Mouse (Mus musculus): ENCODE measurements at regions not wholly inside any gene's neighbourhood (a gene's known extent, or its start where the extent isn't known, plus 50 kb on each side); places are given as distances from the start of the nearest gene placed in this dataset.

- TF ChIP-seq CTCF (IDR thresholded peaks at IDR 0.05) (no peak), EP300 (IDR thresholded peaks at IDR 0.05; ENCODE audit: insufficient read depth, low read depth, low read length) (no peak)
These were observed 111.0 kb upstream of the Tdrd3 start for GRCm38 (mm10) chr14:87305481-87305880.

Data from heart, adult 2 months (tissue).